Mouse (Mus musculus) C2C12 (cell line): ENCODE measurements around the gene Mapk11. TPM values are rescaled to one million over a fixed set of nuclear protein-coding genes. Genes with fewer than 3 reads are reported as not detected.

ENCODE experiments used
- H3K27me3 ChIP-seq: one replicate; pipeline ENCODE4 v1.6.1; 2011; ENCODE audit not compliant: control insufficient read depth, insufficient read depth, insufficient read length
- H3K36me3 ChIP-seq: one replicate; pipeline ENCODE4 v1.6.1; 2011; ENCODE audit not compliant: control insufficient read depth, insufficient read depth
- H3K4me3 ChIP-seq: one replicate; pipeline ENCODE4 v1.5.1; 2011; ENCODE audit warnings: mild to moderate bottlenecking, control low read depth; ENCODE audit not compliant: poor library complexity, insufficient read depth, severe bottlenecking
- H3K79me2 ChIP-seq: one replicate; pipeline ENCODE4 v1.6.1; 2011; ENCODE audit not compliant: control insufficient read depth, insufficient read depth
- H3K79me3 ChIP-seq: one replicate; pipeline ENCODE4 v1.6.1; 2011; ENCODE audit warnings: low read depth, control low read depth
- H3ac ChIP-seq: one replicate; pipeline ENCODE3; 2011; ENCODE audit warnings: low read depth; ENCODE audit not compliant: control insufficient read depth, insufficient read length
- CEBPB ChIP-seq: IDR thresholded peaks from one replicate; pipeline ENCODE4 v1.6.1; 2011; ENCODE audit warnings: low read depth, mild to moderate bottlenecking, control low read depth, moderate library complexity
- CTCF ChIP-seq: IDR thresholded peaks from one replicate; pipeline ENCODE4 v1.5.1; 2011; ENCODE audit not compliant: control insufficient read depth, insufficient read depth, insufficient read length
- FOSL1 ChIP-seq: IDR thresholded peaks from one replicate; pipeline ENCODE4 v1.8.0; 2011; ENCODE audit warnings: mild to moderate bottlenecking, low read length; ENCODE audit not compliant: poor library complexity, insufficient read depth, severe bottlenecking
- MAX ChIP-seq: IDR thresholded peaks from one replicate; pipeline ENCODE4 v1.6.1; 2011; ENCODE audit warnings: mild to moderate bottlenecking, control low read depth
- MYOD1 ChIP-seq: IDR thresholded peaks from one replicate; pipeline ENCODE4 v1.6.1; 2011; ENCODE audit warnings: low read depth; ENCODE audit not compliant: control insufficient read depth, insufficient read length
- MYOG ChIP-seq: IDR thresholded peaks from one replicate; pipeline ENCODE4 v1.6.1; 2011; ENCODE audit not compliant: control insufficient read depth, insufficient read length; ENCODE audit errors: extremely low read depth
- USF1 ChIP-seq: IDR thresholded peaks from one replicate; pipeline ENCODE4 v1.6.1; 2011; ENCODE audit warnings: low read depth, mild to moderate bottlenecking, control low read depth, moderate library complexity
- microRNA-seq: library from miRNA; unstranded; fragments of <30 nt; microRNA quantifications from one replicate; pipeline ENCODE4, GENCODE M21; 2019; ENCODE audit warnings: borderline microRNAs expressed
- polyA plus RNA-seq: library from polyadenylated mRNA; unstranded; fragments of >200 nt; fragmentation: generic; extraction: Trizol; gene quantifications from one replicate; pipeline ENCODE4 v1.2.1, GENCODE M21; 2012; ENCODE audit warnings: missing spikeins

Gene Mapk11
- polyA plus RNA-seq, 1 experiment, result 14.9 TPM

DNA sequence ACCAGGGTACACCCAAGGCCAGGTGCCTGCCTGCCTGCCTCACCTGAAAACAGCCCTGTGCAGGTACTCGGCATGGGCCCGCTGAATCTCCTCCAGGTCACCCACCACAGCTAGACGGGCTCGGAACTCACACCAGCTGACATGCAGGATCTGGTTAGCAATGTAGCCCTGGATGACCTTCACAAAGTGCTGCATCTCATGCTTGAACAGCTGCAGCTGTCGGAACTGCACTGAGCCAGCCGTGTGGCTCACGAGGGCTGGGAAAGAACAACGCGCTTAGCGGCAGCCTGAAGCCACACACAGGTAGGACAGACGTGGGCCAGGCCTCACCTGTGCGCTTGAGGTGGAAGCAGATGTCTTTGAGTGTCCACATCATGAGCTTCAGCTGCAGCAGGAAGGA, 48.6 kb downstream of the Mapk11 start:
- no peaks in the 10 kb centered on the region for H3K79me3 ChIP-seq
- no peaks in the 10 kb centered on the region for H3K79me2 ChIP-seq
- H3K36me3 ChIP-seq, result peaks cover 97% of the 10 kb centered on the region

DNA sequence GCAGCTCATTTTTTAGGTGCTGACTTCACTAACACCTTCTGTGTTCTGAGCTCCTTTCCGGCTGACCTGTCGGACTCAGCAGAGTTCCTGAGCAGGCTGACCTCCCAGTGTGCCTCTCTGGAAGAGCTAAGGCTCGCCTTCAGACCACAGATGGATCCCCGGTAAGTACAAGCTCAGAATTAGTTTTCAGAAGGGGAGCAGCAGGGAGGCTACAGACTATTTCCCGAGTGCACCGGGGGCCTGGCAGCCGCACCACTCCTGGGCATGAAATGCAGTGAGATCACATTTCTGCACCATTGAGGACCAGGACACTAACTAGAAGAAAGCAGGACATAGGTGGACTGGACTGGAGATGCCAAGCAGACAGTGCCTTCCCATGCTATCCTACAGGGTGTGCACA, 50.8 kb downstream of the Mapk11 start:
- Histone ChIP-seq H3K4me3 (no peak overlapping the region), H3K27me3 (no peaks in the 10 kb centered on the region), H3K36me3 (peaks cover 91% of the 10 kb centered on the region), H3K79me2 (no peaks in the 10 kb centered on the region), H3K79me3 (no peaks in the 10 kb centered on the region), H3ac (no peak overlapping the region)
- TF ChIP-seq FOSL1 (no peak), MYOG (no peak), CEBPB (no peak), MAX (no peak), CTCF (no peak), USF1 (no peak)

More for the DNA sequence above, 48.6 kb downstream of the Mapk11 start:
- no peaks in the 10 kb centered on the region for H3K27me3 ChIP-seq
- H3K4me3 ChIP-seq, result no peak overlapping the region
- TF ChIP-seq MYOD1, result no peak
- no peak for TF ChIP-seq MAX
- no peak for TF ChIP-seq CEBPB
- TF ChIP-seq CTCF, result no peak
- no peak for TF ChIP-seq FOSL1
- no peak for TF ChIP-seq MYOG
- H3ac ChIP-seq, result no peak overlapping the region

- Histone ChIP-seq H3ac (no peak overlapping the region), H3K79me2 (no peaks in the 10 kb centered on the region), H3K27me3 (no peaks in the 10 kb centered on the region), H3K36me3 (peaks cover 85% of the 10 kb centered on the region), H3K4me3 (no peak overlapping the region), H3K79me3 (no peaks in the 10 kb centered on the region)
- TF ChIP-seq MYOD1, result no peak
- no peak for TF ChIP-seq USF1
- no peak for TF ChIP-seq MYOG
- no peak for TF ChIP-seq CTCF
- no peak for TF ChIP-seq CEBPB
- TF ChIP-seq FOSL1, result no peak
- no peak for TF ChIP-seq MAX
Measured at GRCm38 (mm10) chr15:89097450-89097849, 52.0 kb downstream of the Mapk11 start.

Small RNA genes lying within 50 kb of the gene (microRNA-seq; reads per million reads assigned to microRNA genes)
- gene Mir6958 (0.32 reads per million), gene Mir7118 (0.76 reads per million, percentile 16 among the genes with 10 or more reads in this experiment)

Other genes starting within 250 kb of the Mapk11 start
- gene Ttll8, start 195.2 kb downstream of the Mapk11 start, polyA plus RNA-seq, result not detected
- 0.02 TPM for gene Mlc1, start 170.6 kb downstream of the Mapk11 start, polyA plus RNA-seq
- gene Mov10l1, start 166.7 kb downstream of the Mapk11 start, polyA plus RNA-seq, result not detected
- gene Panx2, start 89.9 kb downstream of the Mapk11 start, polyA plus RNA-seq, result not detected
- gene Trabd, start 74.5 kb downstream of the Mapk11 start, polyA plus RNA-seq, result 74.1 TPM
- 13.7 TPM for gene Selenoo, start 60.5 kb downstream of the Mapk11 start, polyA plus RNA-seq
- gene Tubgcp6, start 26.5 kb downstream of the Mapk11 start, polyA plus RNA-seq, result 19.0 TPM
- 15.0 TPM for gene Hdac10, start 20.9 kb downstream of the Mapk11 start, polyA plus RNA-seq
- 30.5 TPM for gene Mapk12, start 8.9 kb downstream of the Mapk11 start, polyA plus RNA-seq
- gene Plxnb2, start 31.2 kb upstream of the Mapk11 start, polyA plus RNA-seq, result 206 TPM
- 2.1 TPM for gene Dennd6b, start 46.9 kb upstream of the Mapk11 start, polyA plus RNA-seq
- 18.4 TPM for gene Ppp6r2, start 61.9 kb upstream of the Mapk11 start, polyA plus RNA-seq
- gene Sbf1, start 165.7 kb upstream of the Mapk11 start, polyA plus RNA-seq, result 143 TPM
- 7.0 TPM for gene Adm2, start 173.1 kb upstream of the Mapk11 start, polyA plus RNA-seq
- gene Miox, start 184.8 kb upstream of the Mapk11 start, polyA plus RNA-seq, result not detected
- 95.9 TPM for gene Lmf2, start 206.0 kb upstream of the Mapk11 start, polyA plus RNA-seq
- 185 TPM for gene Ncaph2, start 206.1 kb upstream of the Mapk11 start, polyA plus RNA-seq
- gene Sco2, start 224.2 kb upstream of the Mapk11 start, polyA plus RNA-seq, result 47.6 TPM
- gene Tymp, start 227.4 kb upstream of the Mapk11 start, polyA plus RNA-seq, result 3.4 TPM
- not detected for gene Odf3b, start 229.7 kb upstream of the Mapk11 start, polyA plus RNA-seq
- not detected for gene Klhdc7b, start 235.3 kb upstream of the Mapk11 start, polyA plus RNA-seq